Mouse (Mus musculus): Measurements from ENCODE around the gene Camta1.

DNA sequence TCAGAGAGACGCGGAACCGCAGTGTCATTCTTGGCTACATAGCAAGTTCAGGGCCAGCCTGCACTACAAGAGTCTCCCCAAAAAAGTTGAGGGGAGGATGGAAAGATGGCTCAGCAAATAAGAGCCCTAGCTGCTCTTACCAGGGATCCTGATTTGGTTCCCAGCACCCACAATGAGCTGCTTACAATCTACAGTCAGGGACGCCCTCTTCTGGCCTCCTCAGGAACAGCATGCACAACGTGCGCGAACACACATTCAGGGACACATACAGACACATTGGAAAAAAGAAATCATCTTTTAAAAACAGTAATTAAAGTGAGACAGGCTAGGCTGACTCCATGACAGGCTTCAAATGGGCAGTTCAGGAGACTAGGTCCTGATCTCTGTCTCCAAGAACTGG lies 33.9 kb upstream of the Camta1 start:
- TF ChIP-seq CTCF (IDR thresholded peaks at IDR 0.05; ENCODE audit: low read depth) (0 out of 2 replicates have a peak, but pooled peaks have one; percentile 6), EP300 (optimal IDR thresholded peaks at IDR 0.05) (no peak)

Data from stomach, postnatal 0 days (tissue).